Mouse (Mus musculus): ENCODE results near the gene Olfr430. TPM values are rescaled to one million over a fixed set of nuclear protein-coding genes. Genes with fewer than 3 reads are reported as not detected.
"Not testable (repeated sequence)": the region's sequence is repeated elsewhere in the genome, so short reads cannot be mapped to it uniquely, and the experiment has no call there.

Olfr430 gene
- polyA plus RNA-seq, 1 experiment from 2014 or later: not detected

- 79% methylated on average over 2 of the region's 2 CpGs for WGBS
Measured at GRCm38 (mm10) chr1:174048893-174049292, 17.5 kb upstream of the Olfr430 start, which contains the start of gene Olfr432. Gene Olfr432, plus strand, starts transcription at chr1:174049205.

DNA sequence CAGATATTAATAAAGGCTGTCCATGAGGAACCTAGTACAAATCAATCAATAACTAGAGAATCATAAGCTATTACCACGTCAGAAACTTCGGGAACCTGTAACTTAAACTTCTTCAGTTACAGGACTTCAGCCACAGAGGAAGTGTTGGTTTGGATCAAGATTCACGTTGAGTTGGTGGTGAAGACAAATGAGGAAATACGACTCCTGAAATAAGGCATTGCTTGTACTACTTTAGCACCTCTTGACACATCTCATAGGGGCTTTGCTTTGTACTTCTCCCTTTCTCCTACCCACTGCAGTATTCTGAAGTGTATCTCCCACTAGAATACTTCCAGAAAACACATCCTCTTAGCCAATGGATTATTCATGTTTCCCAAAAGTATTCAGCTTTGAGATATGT is 17.0 kb upstream of the Olfr430 start:
- not testable (repeated sequence) for ATAC-seq (replicated peaks; ENCODE audit: low FRiP score); H3K4me2 ChIP-seq (ENCODE audit: low read depth, low read length, severe bottlenecking); H3K4me1 ChIP-seq (replicated peaks; ENCODE audit: control insufficient read depth, insufficient read depth, low read length); H3K4me3 ChIP-seq (ENCODE audit: low read depth, low read length); H3K36me3 ChIP-seq (ENCODE audit: control insufficient read depth, insufficient read depth, low read length); H3K27ac ChIP-seq (ENCODE audit: low read depth, low read length); H3K27me3 ChIP-seq (ENCODE audit: control insufficient read depth, insufficient read depth, low read length); H3K9ac ChIP-seq (ENCODE audit: low read length); DNase-seq (ENCODE audit: low spot score); H3K9me3 ChIP-seq (ENCODE audit: control insufficient read depth, low read length)
- 87% methylated on average over 4 of the region's 4 CpGs for whole genome bisulfite sequencing

More at GRCm38 (mm10) chr1:174048893-174049292, 17.5 kb upstream of the Olfr430 start, which contains the start of gene Olfr432:
- Histone ChIP-seq H3K4me2 (ENCODE audit: low read depth, low read length, severe bottlenecking) (no peak within 1 kb of the TSS), H3K27ac (ENCODE audit: low read depth, low read length) (no peak within 1 kb of the TSS), H3K9me3 (ENCODE audit: control insufficient read depth, low read length) (no peaks in the 10 kb centered on the region), H3K9ac (ENCODE audit: low read length) (no peak within 1 kb of the TSS), H3K4me3 (ENCODE audit: low read depth, low read length) (no peak within 1 kb of the TSS), H3K36me3 (ENCODE audit: control insufficient read depth, insufficient read depth, low read length) (no peaks in the 10 kb centered on the region), H3K27me3 (ENCODE audit: control insufficient read depth, insufficient read depth, low read length) (no peaks in the 10 kb centered on the region), H3K4me1 (replicated peaks; ENCODE audit: control insufficient read depth, insufficient read depth, low read length) (no peaks in the 10 kb centered on the region)
- no peak for DNase-seq (ENCODE audit: low spot score)
- ATAC-seq (replicated peaks; ENCODE audit: low FRiP score): no peak

DNA sequence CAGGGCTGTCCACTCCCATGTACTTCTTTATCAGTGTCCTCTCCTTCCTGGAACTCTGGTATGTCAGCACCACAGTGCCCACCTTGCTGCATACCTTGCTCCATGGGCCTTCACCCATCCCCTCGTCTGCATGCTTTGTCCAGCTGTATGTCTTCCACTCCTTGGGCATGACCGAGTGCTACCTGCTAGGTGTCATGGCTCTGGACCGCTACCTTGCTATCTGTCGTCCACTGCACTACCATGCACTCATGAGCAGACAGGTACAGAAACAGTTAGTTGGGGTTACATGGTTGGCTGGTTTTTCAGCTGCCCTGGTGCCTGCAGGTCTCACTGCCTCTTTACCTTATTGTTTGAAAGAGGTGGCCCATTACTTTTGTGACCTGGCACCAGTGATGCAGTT is 15.9 kb upstream of the Olfr430 start:
- H3K27me3 ChIP-seq (ENCODE audit: control insufficient read depth, insufficient read depth, low read length): no peaks in the 10 kb centered on the region
- no peak for ATAC-seq (replicated peaks; ENCODE audit: low FRiP score)
- DNase-seq (ENCODE audit: low spot score): no peak
- H3K36me3 ChIP-seq (ENCODE audit: control insufficient read depth, insufficient read depth, low read length): no peaks in the 10 kb centered on the region
- WGBS: 89% methylated on average over 4 of the region's 4 CpGs
- no peaks in the 10 kb centered on the region for H3K4me1 ChIP-seq (replicated peaks; ENCODE audit: control insufficient read depth, insufficient read depth, low read length)
- H3K4me3 ChIP-seq (ENCODE audit: low read depth, low read length): no peak overlapping the region
- H3K9ac ChIP-seq (ENCODE audit: low read length): no peak overlapping the region
- H3K4me2 ChIP-seq (ENCODE audit: low read depth, low read length, severe bottlenecking): no peak overlapping the region
- H3K27ac ChIP-seq (ENCODE audit: low read depth, low read length): no peak overlapping the region
- no peaks in the 10 kb centered on the region for H3K9me3 ChIP-seq (ENCODE audit: control insufficient read depth, low read length)

DNA sequence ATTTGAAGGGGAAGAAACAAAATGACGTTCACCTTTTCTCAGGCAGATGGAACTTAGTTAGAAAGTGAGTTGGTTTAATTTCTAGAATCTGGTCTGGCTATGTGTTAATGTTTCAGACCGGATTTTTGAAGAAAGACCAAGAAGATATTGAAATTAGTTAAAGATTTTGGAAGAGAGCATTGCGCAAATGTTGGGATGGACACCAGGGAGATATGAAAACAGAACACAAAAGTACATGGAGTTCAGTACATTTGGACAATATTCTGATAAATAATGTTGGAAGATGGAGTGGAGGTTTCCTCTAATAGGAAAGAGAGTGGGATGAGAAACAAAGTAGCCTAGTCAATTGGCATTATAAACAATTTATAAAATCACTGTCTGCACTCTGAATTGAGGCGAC is 14.9 kb upstream of the Olfr430 start:
- no peaks in the 10 kb centered on the region for H3K4me1 ChIP-seq (replicated peaks; ENCODE audit: control insufficient read depth, insufficient read depth, low read length)
- no peak overlapping the region for H3K9ac ChIP-seq (ENCODE audit: low read length)
- no peak for DNase-seq (ENCODE audit: low spot score)
- no peak overlapping the region for H3K4me2 ChIP-seq (ENCODE audit: low read depth, low read length, severe bottlenecking)
- H3K27ac ChIP-seq (ENCODE audit: low read depth, low read length): no peak overlapping the region
- 82% methylated on average over 4 of the region's 4 CpGs for WGBS
- ATAC-seq (replicated peaks; ENCODE audit: low FRiP score): no peak
- no peaks in the 10 kb centered on the region for H3K36me3 ChIP-seq (ENCODE audit: control insufficient read depth, insufficient read depth, low read length)
- H3K4me3 ChIP-seq (ENCODE audit: low read depth, low read length): no peak overlapping the region
- no peaks in the 10 kb centered on the region for H3K9me3 ChIP-seq (ENCODE audit: control insufficient read depth, low read length)
- H3K27me3 ChIP-seq (ENCODE audit: control insufficient read depth, insufficient read depth, low read length): no peaks in the 10 kb centered on the region

DNA sequence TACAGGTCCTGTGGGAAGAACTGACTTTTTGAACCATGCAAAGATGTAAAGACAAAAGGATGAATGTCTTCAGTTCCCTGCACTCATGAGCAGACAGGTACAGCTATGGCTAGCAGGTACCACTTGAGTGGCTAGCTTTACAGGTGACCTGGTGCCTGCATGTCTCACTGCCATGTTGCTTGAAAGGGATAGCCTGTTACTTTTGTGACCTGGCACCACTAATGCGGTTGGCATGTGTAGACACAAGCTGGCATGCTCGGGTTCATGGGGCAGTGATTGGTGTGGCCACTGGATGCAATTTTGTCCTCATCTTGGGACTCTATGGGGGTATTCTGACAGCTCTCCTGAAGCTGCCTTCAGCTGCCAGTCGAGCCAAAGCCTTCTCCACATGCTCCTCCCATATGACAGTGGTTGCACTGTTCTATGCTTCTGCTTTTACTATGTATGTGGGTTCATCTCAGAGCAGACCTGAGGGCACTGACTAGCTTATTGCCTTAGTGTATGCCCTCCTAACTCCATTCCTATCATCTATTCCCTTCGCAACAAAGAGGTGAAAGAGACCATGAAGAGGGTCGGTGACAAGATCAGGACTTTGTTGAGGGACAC is 14.4 kb upstream of the Olfr430 start:
- Histone ChIP-seq H3K27ac (ENCODE audit: low read depth, low read length) (no peak overlapping the region), H3K4me2 (ENCODE audit: low read depth, low read length, severe bottlenecking) (no peak overlapping the region), H3K36me3 (ENCODE audit: control insufficient read depth, insufficient read depth, low read length) (no peaks in the 10 kb centered on the region), H3K4me1 (replicated peaks; ENCODE audit: control insufficient read depth, insufficient read depth, low read length) (no peaks in the 10 kb centered on the region), H3K27me3 (ENCODE audit: control insufficient read depth, insufficient read depth, low read length) (no peaks in the 10 kb centered on the region), H3K9ac (ENCODE audit: low read length) (no peak overlapping the region), H3K9me3 (ENCODE audit: control insufficient read depth, low read length) (no peaks in the 10 kb centered on the region), H3K4me3 (ENCODE audit: low read depth, low read length) (no peak overlapping the region)
- DNase-seq (ENCODE audit: low spot score): no peak
- no peak for ATAC-seq (replicated peaks; ENCODE audit: low FRiP score)
- WGBS: 82% methylated on average over 5 of the region's 5 CpGs

DNA sequence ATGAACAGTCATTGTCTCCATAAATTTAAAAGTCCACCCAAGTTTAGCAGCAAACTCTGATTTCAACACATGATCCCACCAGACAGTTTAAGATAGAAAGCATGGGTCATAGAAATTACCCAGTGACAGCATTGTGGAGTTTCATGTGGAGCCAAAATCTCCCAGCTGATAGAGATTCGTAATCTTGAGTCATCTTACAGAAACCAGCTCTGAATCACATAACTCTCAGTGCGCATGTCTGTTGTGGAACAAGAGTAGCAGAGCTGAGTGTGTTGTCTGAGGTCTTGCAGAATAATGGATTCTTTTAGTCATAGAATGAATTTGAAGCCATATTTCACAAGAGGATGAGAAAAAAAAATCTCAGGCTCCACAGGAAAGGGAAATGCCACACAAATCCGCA is 13.4 kb upstream of the Olfr430 start:
- H3K4me3 ChIP-seq (ENCODE audit: low read depth, low read length): no peak overlapping the region
- DNase-seq (ENCODE audit: low spot score) (no peak), ATAC-seq (replicated peaks; ENCODE audit: low FRiP score) (no peak)
- H3K27me3 ChIP-seq (ENCODE audit: control insufficient read depth, insufficient read depth, low read length): no peaks in the 10 kb centered on the region
- no peaks in the 10 kb centered on the region for H3K36me3 ChIP-seq (ENCODE audit: control insufficient read depth, insufficient read depth, low read length)
- 82% methylated on average over 3 of the region's 3 CpGs for WGBS
- H3K4me2 ChIP-seq (ENCODE audit: low read depth, low read length, severe bottlenecking): no peak overlapping the region
- no peaks in the 10 kb centered on the region for H3K4me1 ChIP-seq (replicated peaks; ENCODE audit: control insufficient read depth, insufficient read depth, low read length)
- no peak overlapping the region for H3K27ac ChIP-seq (ENCODE audit: low read depth, low read length)
- H3K9ac ChIP-seq (ENCODE audit: low read length): no peak overlapping the region
- H3K9me3 ChIP-seq (ENCODE audit: control insufficient read depth, low read length): no peaks in the 10 kb centered on the region

DNA sequence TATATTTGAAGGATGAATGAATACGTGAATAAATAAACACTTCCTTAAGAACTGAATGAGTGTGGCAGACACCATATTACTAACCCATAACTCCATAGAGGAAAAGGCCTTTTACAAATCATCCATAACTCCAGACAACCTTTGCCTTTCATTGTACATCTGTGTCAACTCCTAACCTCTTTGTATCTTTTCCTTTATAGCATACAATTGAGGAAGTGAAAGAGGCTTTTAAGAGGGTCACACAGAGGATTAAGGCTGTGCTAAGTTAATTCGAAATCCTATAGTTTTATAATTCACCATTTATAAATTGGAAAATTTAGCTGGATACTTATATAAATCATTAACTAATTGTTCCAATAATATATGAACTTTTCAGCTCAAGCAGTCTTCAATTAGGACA is 11.2 kb upstream of the Olfr430 start:
- Histone ChIP-seq H3K4me2 (ENCODE audit: low read depth, low read length, severe bottlenecking) (no peak overlapping the region), H3K4me3 (ENCODE audit: low read depth, low read length) (no peak overlapping the region), H3K27ac (ENCODE audit: low read depth, low read length) (no peak overlapping the region), H3K27me3 (ENCODE audit: control insufficient read depth, insufficient read depth, low read length) (no peaks in the 10 kb centered on the region), H3K9ac (ENCODE audit: low read length) (no peak overlapping the region), H3K36me3 (ENCODE audit: control insufficient read depth, insufficient read depth, low read length) (no peaks in the 10 kb centered on the region), H3K4me1 (replicated peaks; ENCODE audit: control insufficient read depth, insufficient read depth, low read length) (no peaks in the 10 kb centered on the region), H3K9me3 (ENCODE audit: control insufficient read depth, low read length) (no peaks in the 10 kb centered on the region)
- DNase-seq (ENCODE audit: low spot score) (no peak), ATAC-seq (replicated peaks; ENCODE audit: low FRiP score) (no peak)
- WGBS: 78% methylated on average over 2 of the region's 2 CpGs

DNA sequence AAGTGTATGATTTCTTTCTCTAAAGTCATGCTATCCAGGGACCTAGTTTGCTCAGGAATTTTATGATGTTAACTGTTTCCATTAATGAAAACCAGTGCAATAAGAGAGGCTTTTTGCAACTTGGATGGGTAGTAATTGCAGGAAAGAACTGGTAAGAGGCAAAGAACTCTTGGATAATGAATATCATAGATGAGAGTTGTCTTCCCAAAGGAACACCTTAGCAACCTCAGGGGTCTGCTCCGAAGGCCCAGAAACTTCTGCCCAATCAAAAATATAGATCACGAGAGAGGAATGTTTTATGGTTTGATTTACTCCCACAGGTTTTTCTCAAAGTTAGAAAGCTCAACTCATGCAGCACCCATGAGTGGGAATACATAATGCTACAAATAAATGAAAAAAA is 17.6 kb downstream of the Olfr430 start, which contains the start of gene Olfr429:
Gene Olfr429, plus strand, starts transcription at position 301 of the 400 bp plus-strand sequence.
- ATAC-seq (replicated peaks; ENCODE audit: low FRiP score) (no peak), DNase-seq (ENCODE audit: low spot score) (no peak)
- no peaks in the 10 kb centered on the region for H3K27me3 ChIP-seq (ENCODE audit: control insufficient read depth, insufficient read depth, low read length)
- H3K4me3 ChIP-seq (ENCODE audit: low read depth, low read length): no peak within 1 kb of the TSS
- no peaks in the 10 kb centered on the region for H3K4me1 ChIP-seq (replicated peaks; ENCODE audit: control insufficient read depth, insufficient read depth, low read length)
- H3K27ac ChIP-seq (ENCODE audit: low read depth, low read length): no peak within 1 kb of the TSS
- H3K36me3 ChIP-seq (ENCODE audit: control insufficient read depth, insufficient read depth, low read length): no peaks in the 10 kb centered on the region
- no peaks in the 10 kb centered on the region for H3K9me3 ChIP-seq (ENCODE audit: control insufficient read depth, low read length)
- H3K9ac ChIP-seq (ENCODE audit: low read length): no peak within 1 kb of the TSS
- no peak within 1 kb of the TSS for H3K4me2 ChIP-seq (ENCODE audit: low read depth, low read length, severe bottlenecking)
- 92% methylated on average over 2 of the region's 2 CpGs for WGBS

DNA sequence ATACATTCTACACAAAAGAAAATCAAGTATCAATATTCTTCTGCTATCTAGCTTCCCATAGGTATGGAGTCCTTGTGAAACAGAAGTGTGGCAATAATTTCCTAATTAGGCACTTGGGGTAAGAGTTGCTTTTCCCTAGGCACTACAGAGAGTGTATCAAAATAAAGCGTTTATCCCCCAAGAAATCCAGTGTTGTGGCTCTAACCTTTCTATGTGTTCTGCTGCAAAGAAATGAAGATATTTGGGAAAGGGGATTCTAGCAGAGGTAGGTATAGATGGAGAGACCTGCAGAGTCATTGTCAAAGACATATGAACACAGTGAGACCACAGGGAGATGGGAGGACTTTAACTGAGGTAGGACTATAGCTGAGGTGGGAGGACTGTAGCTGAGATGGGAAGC is 30.2 kb downstream of the Olfr430 start, which contains the start of gene Olfr427:
Gene Olfr427, plus strand, starts transcription at position 301 of the 400 bp plus-strand sequence.
- H3K4me2 ChIP-seq (ENCODE audit: low read depth, low read length, severe bottlenecking): no peak within 1 kb of the TSS
- 88% methylated on average over 1 of the region's 1 CpGs for WGBS

More for the DNA sequence above, 30.2 kb downstream of the Olfr430 start, which contains the start of gene Olfr427:
- no peaks in the 10 kb centered on the region for H3K4me1 ChIP-seq (replicated peaks; ENCODE audit: control insufficient read depth, insufficient read depth, low read length)
- H3K9ac ChIP-seq (ENCODE audit: low read length): no peak within 1 kb of the TSS
- ATAC-seq (replicated peaks; ENCODE audit: low FRiP score) (no peak), DNase-seq (ENCODE audit: low spot score) (no peak)
- no peak within 1 kb of the TSS for H3K4me3 ChIP-seq (ENCODE audit: low read depth, low read length)
- no peaks in the 10 kb centered on the region for H3K27me3 ChIP-seq (ENCODE audit: control insufficient read depth, insufficient read depth, low read length)
- no peaks in the 10 kb centered on the region for H3K9me3 ChIP-seq (ENCODE audit: control insufficient read depth, low read length)
- no peaks in the 10 kb centered on the region for H3K36me3 ChIP-seq (ENCODE audit: control insufficient read depth, insufficient read depth, low read length)
- no peak within 1 kb of the TSS for H3K27ac ChIP-seq (ENCODE audit: low read depth, low read length)
